Mouse (Mus musculus) testis, adult 2 months (tissue): ENCODE measurements around the gene Slc25a11.

ENCODE experiments used
- CTCF ChIP-seq: fragments of 200-500 bp; IDR thresholded peaks from 2 replicates; pipeline ENCODE4 v1.5.1; 2012; ENCODE audit warnings: low read depth, mild to moderate bottlenecking, inconsistent platforms, low read length, moderate library complexity; ENCODE audit not compliant: control insufficient read depth, insufficient read depth, insufficient replicate concordance
- POLR2A ChIP-seq: fragments of 200-500 bp; IDR thresholded peaks from 2 replicates; pipeline ENCODE4 v1.6.1; 2012; ENCODE audit warnings: low read depth, mild to moderate bottlenecking, inconsistent platforms, low read length, moderate library complexity; ENCODE audit not compliant: control insufficient read depth

DNA sequence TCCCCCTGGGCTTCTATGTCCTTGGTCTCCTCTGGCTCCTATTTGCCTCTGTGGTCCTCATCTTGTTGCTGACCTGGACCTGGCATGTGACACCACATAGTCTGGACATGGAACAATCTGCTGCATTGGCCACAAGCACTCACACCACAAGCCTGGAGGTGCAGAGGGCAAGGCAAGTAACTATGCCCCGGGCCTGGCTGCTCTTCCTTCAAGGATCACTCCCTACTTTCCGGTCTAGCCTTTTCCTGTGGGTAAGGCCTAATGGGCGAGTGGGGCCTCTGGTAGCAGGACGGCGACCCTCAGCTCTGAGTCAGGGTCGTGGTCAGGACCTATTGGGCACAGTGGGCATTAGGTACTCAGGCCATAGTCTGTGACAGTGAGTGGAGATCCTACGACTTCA, 6.0 kb downstream of the Slc25a11 start:
- TF ChIP-seq POLR2A (no peak), CTCF (no peak)
